Mouse (Mus musculus): Measurements from ENCODE around the gene Sesn1. TPM values are rescaled to one million over a fixed set of nuclear protein-coding genes. Genes with fewer than 3 reads are reported as not detected.

The Sesn1 gene
- polyA plus RNA-seq, 1 experiment from 2014 or later = 32.7 TPM

GRCm38 (mm10) chr10:41838911-41839310 is 29.2 kb downstream of the Sesn1 start:
- WGBS = 45% methylated on average over 4 of the region's 4 CpGs
- H3K9me3 ChIP-seq (ENCODE audit: control insufficient read depth, low read length) = no peaks in the 10 kb centered on the region
- H3K9ac ChIP-seq (ENCODE audit: low read length) = no peak overlapping the region
- H3K4me2 ChIP-seq (ENCODE audit: low read length) = no peak overlapping the region
- H3K36me3 ChIP-seq (ENCODE audit: control insufficient read depth, insufficient read depth, low read length) = no peaks in the 10 kb centered on the region
- DNase-seq (ENCODE audit: low spot score) (no peak), ATAC-seq (replicated peaks; ENCODE audit: low FRiP score, low TSS enrichment, low read depth) (no peak)
- H3K27me3 ChIP-seq (replicated peaks; ENCODE audit: control insufficient read depth, insufficient read depth, low read length) = no peaks in the 10 kb centered on the region
- H3K4me1 ChIP-seq (replicated peaks; ENCODE audit: control insufficient read depth, insufficient read depth, low read length) = no peaks in the 10 kb centered on the region
- H3K4me3 ChIP-seq (ENCODE audit: low read depth, low read length) = no peak overlapping the region
- no peak overlapping the region for H3K27ac ChIP-seq (ENCODE audit: low read depth)

- DNase-seq (ENCODE audit: low spot score) = no peak
- no peak overlapping the region for H3K4me3 ChIP-seq (ENCODE audit: low read depth, low read length)
- 96% methylated on average over 8 of the region's 8 CpGs for WGBS
Measured at GRCm38 (mm10) chr10:41847737-41848136, 38.0 kb downstream of the Sesn1 start.

GRCm38 (mm10) chr10:41848721-41849120 is 39.0 kb downstream of the Sesn1 start:
- Histone ChIP-seq H3K27me3 (replicated peaks; ENCODE audit: control insufficient read depth, insufficient read depth, low read length) (no peaks in the 10 kb centered on the region), H3K4me2 (ENCODE audit: low read length) (no peak overlapping the region), H3K4me3 (ENCODE audit: low read depth, low read length) (no peak overlapping the region), H3K36me3 (ENCODE audit: control insufficient read depth, insufficient read depth, low read length) (no peaks in the 10 kb centered on the region), H3K9me3 (ENCODE audit: control insufficient read depth, low read length) (no peaks in the 10 kb centered on the region), H3K27ac (ENCODE audit: low read depth) (no peak overlapping the region), H3K9ac (ENCODE audit: low read length) (no peak overlapping the region), H3K4me1 (replicated peaks; ENCODE audit: control insufficient read depth, insufficient read depth, low read length) (no peaks in the 10 kb centered on the region)
- ATAC-seq (replicated peaks; ENCODE audit: low FRiP score, low TSS enrichment, low read depth) (no peak), DNase-seq (ENCODE audit: low spot score) (no peak)
- 85% methylated on average over 2 of the region's 2 CpGs for WGBS

More at GRCm38 (mm10) chr10:41847737-41848136, 38.0 kb downstream of the Sesn1 start:
- Histone ChIP-seq H3K4me1 (replicated peaks; ENCODE audit: control insufficient read depth, insufficient read depth, low read length) (no peaks in the 10 kb centered on the region), H3K27me3 (replicated peaks; ENCODE audit: control insufficient read depth, insufficient read depth, low read length) (no peaks in the 10 kb centered on the region), H3K9ac (ENCODE audit: low read length) (no peak overlapping the region), H3K27ac (ENCODE audit: low read depth) (no peak overlapping the region), H3K36me3 (ENCODE audit: control insufficient read depth, insufficient read depth, low read length) (no peaks in the 10 kb centered on the region), H3K4me2 (ENCODE audit: low read length) (no peak overlapping the region), H3K9me3 (ENCODE audit: control insufficient read depth, low read length) (no peaks in the 10 kb centered on the region)
- no peak for ATAC-seq (replicated peaks; ENCODE audit: low FRiP score, low TSS enrichment, low read depth)

- no peaks in the 10 kb centered on the region for H3K36me3 ChIP-seq (ENCODE audit: control insufficient read depth, insufficient read depth, low read length)
- ATAC-seq (replicated peaks; ENCODE audit: low FRiP score, low TSS enrichment, low read depth) (no peak), DNase-seq (ENCODE audit: low spot score) (no peak)
- no peak overlapping the region for H3K9ac ChIP-seq (ENCODE audit: low read length)
- no peak overlapping the region for H3K27ac ChIP-seq (ENCODE audit: low read depth)
- H3K4me3 ChIP-seq (ENCODE audit: low read depth, low read length) = no peak overlapping the region
- no peaks in the 10 kb centered on the region for H3K27me3 ChIP-seq (replicated peaks; ENCODE audit: control insufficient read depth, insufficient read depth, low read length)
- H3K9me3 ChIP-seq (ENCODE audit: control insufficient read depth, low read length) = no peaks in the 10 kb centered on the region
- no peaks in the 10 kb centered on the region for H3K4me1 ChIP-seq (replicated peaks; ENCODE audit: control insufficient read depth, insufficient read depth, low read length)
- no peak overlapping the region for H3K4me2 ChIP-seq (ENCODE audit: low read length)
Measured at GRCm38 (mm10) chr10:41859820-41860219, 50.1 kb downstream of the Sesn1 start.

GRCm38 (mm10) chr10:41860275-41860688 is 50.5 kb downstream of the Sesn1 start:
- H3K4me3 ChIP-seq (ENCODE audit: low read depth, low read length) = no peak overlapping the region
- H3K4me2 ChIP-seq (ENCODE audit: low read length) = no peak overlapping the region
- H3K9me3 ChIP-seq (ENCODE audit: control insufficient read depth, low read length) = no peaks in the 10 kb centered on the region
- no peaks in the 10 kb centered on the region for H3K4me1 ChIP-seq (replicated peaks; ENCODE audit: control insufficient read depth, insufficient read depth, low read length)
- H3K27ac ChIP-seq (ENCODE audit: low read depth) = no peak overlapping the region
- 83% methylated on average over 2 of the region's 2 CpGs for WGBS
- no peaks in the 10 kb centered on the region for H3K36me3 ChIP-seq (ENCODE audit: control insufficient read depth, insufficient read depth, low read length)
- H3K27me3 ChIP-seq (replicated peaks; ENCODE audit: control insufficient read depth, insufficient read depth, low read length) = no peaks in the 10 kb centered on the region
- DNase-seq (ENCODE audit: low spot score) (no peak), ATAC-seq (replicated peaks; ENCODE audit: low FRiP score, low TSS enrichment, low read depth) (no peak)
- no peak overlapping the region for H3K9ac ChIP-seq (ENCODE audit: low read length)

GRCm38 (mm10) chr10:41863053-41863452 is 53.3 kb downstream of the Sesn1 start:
- ATAC-seq (replicated peaks; ENCODE audit: low FRiP score, low TSS enrichment, low read depth) = no peak
- no peak overlapping the region for H3K9ac ChIP-seq (ENCODE audit: low read length)
- H3K36me3 ChIP-seq (ENCODE audit: control insufficient read depth, insufficient read depth, low read length) = no peaks in the 10 kb centered on the region
- H3K9me3 ChIP-seq (ENCODE audit: control insufficient read depth, low read length) = no peaks in the 10 kb centered on the region
- no peak overlapping the region for H3K27ac ChIP-seq (ENCODE audit: low read depth)
- WGBS = 69% methylated on average over 2 of the region's 2 CpGs
- H3K27me3 ChIP-seq (replicated peaks; ENCODE audit: control insufficient read depth, insufficient read depth, low read length) = no peaks in the 10 kb centered on the region
- no peak for DNase-seq (ENCODE audit: low spot score)
- H3K4me1 ChIP-seq (replicated peaks; ENCODE audit: control insufficient read depth, insufficient read depth, low read length) = 0 out of 2 replicates have a peak, but pooled peaks cover 3% of the 10 kb centered on the region
- H3K4me3 ChIP-seq (ENCODE audit: low read depth, low read length) = no peak overlapping the region
- H3K4me2 ChIP-seq (ENCODE audit: low read length) = no peak overlapping the region

GRCm38 (mm10) chr10:41866069-41866837 is 56.5 kb downstream of the Sesn1 start:
- Histone ChIP-seq H3K4me2 (ENCODE audit: low read length) (no peak overlapping the region), H3K36me3 (ENCODE audit: control insufficient read depth, insufficient read depth, low read length) (no peaks in the 10 kb centered on the region), H3K27ac (ENCODE audit: low read depth) (no peak overlapping the region), H3K9ac (ENCODE audit: low read length) (no peak overlapping the region), H3K4me3 (ENCODE audit: low read depth, low read length) (no peak overlapping the region), H3K27me3 (replicated peaks; ENCODE audit: control insufficient read depth, insufficient read depth, low read length) (no peaks in the 10 kb centered on the region), H3K4me1 (replicated peaks; ENCODE audit: control insufficient read depth, insufficient read depth, low read length) (0 out of 2 replicates have a peak, but pooled peaks cover 6% of the 10 kb centered on the region), H3K9me3 (ENCODE audit: control insufficient read depth, low read length) (no peaks in the 10 kb centered on the region)
- WGBS = 49% methylated on average over 3 of the region's 3 CpGs
- ATAC-seq (replicated peaks; ENCODE audit: low FRiP score, low TSS enrichment, low read depth) (no peak), DNase-seq (ENCODE audit: low spot score) (no peak)

GRCm38 (mm10) chr10:41866838-41867154 is 57.1 kb downstream of the Sesn1 start:
- H3K4me1 ChIP-seq (replicated peaks; ENCODE audit: control insufficient read depth, insufficient read depth, low read length) = 0 out of 2 replicates have a peak, but pooled peaks cover 6% of the 10 kb centered on the region
- no peaks in the 10 kb centered on the region for H3K27me3 ChIP-seq (replicated peaks; ENCODE audit: control insufficient read depth, insufficient read depth, low read length)
- no peaks in the 10 kb centered on the region for H3K9me3 ChIP-seq (ENCODE audit: control insufficient read depth, low read length)
- no peak overlapping the region for H3K4me3 ChIP-seq (ENCODE audit: low read depth, low read length)
- no peaks in the 10 kb centered on the region for H3K36me3 ChIP-seq (ENCODE audit: control insufficient read depth, insufficient read depth, low read length)
- ATAC-seq (replicated peaks; ENCODE audit: low FRiP score, low TSS enrichment, low read depth) (no peak), DNase-seq (ENCODE audit: low spot score) (no peak)
- no peak overlapping the region for H3K4me2 ChIP-seq (ENCODE audit: low read length)
- H3K9ac ChIP-seq (ENCODE audit: low read length) = no peak overlapping the region
- no peak overlapping the region for H3K27ac ChIP-seq (ENCODE audit: low read depth)

GRCm38 (mm10) chr10:41867956-41868355 is 58.2 kb downstream of the Sesn1 start:
- no peak for ATAC-seq (replicated peaks; ENCODE audit: low FRiP score, low TSS enrichment, low read depth)
- no peak for DNase-seq (ENCODE audit: low spot score)
- 75% methylated on average over 5 of the region's 5 CpGs for WGBS
- Histone ChIP-seq H3K9ac (ENCODE audit: low read length) (no peak overlapping the region), H3K27ac (ENCODE audit: low read depth) (no peak overlapping the region), H3K4me2 (ENCODE audit: low read length) (no peak overlapping the region), H3K27me3 (replicated peaks; ENCODE audit: control insufficient read depth, insufficient read depth, low read length) (no peaks in the 10 kb centered on the region), H3K9me3 (ENCODE audit: control insufficient read depth, low read length) (no peaks in the 10 kb centered on the region), H3K4me3 (ENCODE audit: low read depth, low read length) (no peak overlapping the region), H3K36me3 (ENCODE audit: control insufficient read depth, insufficient read depth, low read length) (no peaks in the 10 kb centered on the region), H3K4me1 (replicated peaks; ENCODE audit: control insufficient read depth, insufficient read depth, low read length) (0 out of 2 replicates have a peak, but pooled peaks cover 6% of the 10 kb centered on the region)

Data from intestine, embryonic 14.5 days (tissue).